9 mouse cellular contexts compared by ENCODE assay signal in the genomic region with DNA sequence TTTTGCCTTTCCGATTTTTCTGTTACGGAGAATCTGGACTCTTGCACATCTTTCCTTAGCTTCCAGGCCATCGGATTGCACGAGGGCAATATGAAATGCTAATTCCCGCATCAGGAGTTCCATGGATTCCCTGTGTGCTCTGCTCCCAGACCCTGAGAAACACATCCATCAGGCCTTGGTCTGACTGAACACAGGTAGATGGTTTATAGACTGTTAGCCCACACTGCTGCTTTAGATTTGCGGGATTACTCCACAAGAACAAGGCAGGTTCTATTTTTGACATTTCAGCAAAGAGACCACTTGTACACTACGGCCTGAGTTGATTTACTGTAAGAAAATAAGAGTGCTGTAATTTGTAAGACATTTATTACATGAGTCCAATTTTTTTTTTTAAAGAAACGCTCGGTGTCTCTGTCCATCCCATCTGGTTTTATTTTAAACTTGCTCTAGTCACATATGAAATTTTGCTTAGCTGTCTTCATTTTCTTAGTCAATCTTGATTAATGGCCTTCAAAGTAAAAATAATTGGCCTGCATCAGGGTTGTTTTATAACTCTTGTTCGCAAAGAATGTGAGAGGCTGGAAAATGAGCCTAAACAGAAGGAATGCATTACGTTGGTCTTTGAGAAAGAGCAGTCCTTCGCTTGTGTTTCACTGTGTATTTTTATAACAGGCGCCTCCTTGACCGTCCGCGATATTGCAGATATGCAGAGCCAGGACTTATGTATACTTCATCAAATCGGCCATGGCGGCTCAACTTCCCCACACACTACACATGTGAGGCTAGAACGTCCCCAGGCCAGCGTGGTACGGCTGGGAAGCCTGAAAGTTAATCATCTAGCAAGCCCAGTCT.
A peak's percentile ranks its signal among the peaks of the same experiment; 100 is the strongest.
DNase-seq lines count a peak whose midpoint lies in the region; ATAC-seq and TF ChIP-seq lines count a peak whose summit lies in the region.
"Had no signal": no experiment of that assay in that cellular context is flagged by ENCODE, and none has a peak within 500 bp of the region (broad histone marks: within the 10 kb centered on the region; RNA-seq: fewer than 3 reads in every experiment).

No protein-coding gene starts in this region.

- peak overlapping the region; percentile 56; the same call in 1 of the 2 replicates for H3K27ac ChIP-seq in lung, embryonic 14.5 days (ENCODE audit: low read depth)
- H3K27ac ChIP-seq in heart, embryonic 12.5 days (ENCODE audit: poor library complexity, severe bottlenecking) = peak overlapping the region; percentile 71
- peak overlapping the region; percentile 86 for H3K27ac ChIP-seq in limb, embryonic 12.5 days
- peak overlapping the region; percentile 59 for H3K27ac ChIP-seq in stomach, postnatal 0 days (replicated peaks)
- H3K27ac ChIP-seq: hindbrain, embryonic 15.5 days had no signal

- H3K9ac ChIP-seq in lung, embryonic 14.5 days = no peak overlapping the region
- no peak overlapping the region for H3K9ac ChIP-seq in heart, embryonic 12.5 days
- no peak overlapping the region for H3K9ac ChIP-seq in limb, embryonic 12.5 days (replicated peaks)
- no peak overlapping the region for H3K9ac ChIP-seq in stomach, postnatal 0 days (ENCODE audit: low read length)
- H3K9ac ChIP-seq: hindbrain, embryonic 15.5 days had no signal

- H3K4me1 ChIP-seq in lung, embryonic 14.5 days (ENCODE audit: insufficient read depth) = 0 out of 2 replicates have a peak, but pooled peaks cover 3% of the 10 kb centered on the region
- peaks cover 21% of the 10 kb centered on the region for H3K4me1 ChIP-seq in heart, embryonic 12.5 days (replicated peaks)
- peaks cover 28% of the 10 kb centered on the region for H3K4me1 ChIP-seq in limb, embryonic 12.5 days (replicated peaks)
- no peaks in the 10 kb centered on the region; the same call in 1 of the 2 replicates for H3K4me1 ChIP-seq in stomach, postnatal 0 days (replicated peaks; ENCODE audit: control insufficient read depth, insufficient read depth)
- H3K4me1 ChIP-seq: hindbrain, embryonic 15.5 days had no signal

- 42% methylated on average over 21 of the region's 21 CpGs for WGBS in lung, embryonic 14.5 days
- WGBS in heart, embryonic 12.5 days = 55% methylated on average over 21 of the region's 21 CpGs
- 20% methylated on average over 21 of the region's 21 CpGs for WGBS in limb, embryonic 12.5 days
- 44% methylated on average over 21 of the region's 21 CpGs for WGBS in stomach, postnatal 0 days

- no peak for TF ChIP-seq EP300 in stomach, postnatal 0 days (optimal IDR thresholded peaks at IDR 0.05)

- DNase-seq in lung, embryonic 14.5 days = peak; percentile 67
- DNase-seq in lung, adult 18-20 months = no peak
- DNase-seq in stomach, postnatal 0 days (ENCODE audit: low spot score) = peak; percentile 14
- no peak for DNase-seq in urinary bladder, postnatal 25 days (ENCODE audit: low spot score)
- no peak for DNase-seq in frontal cortex, postnatal 25 days (ENCODE audit: low spot score in 2 of 2)
- DNase-seq in T-cell, adult 2 months (ENCODE audit: low spot score) = no peak

- H3K4me3 ChIP-seq in lung, embryonic 14.5 days (ENCODE audit: low read depth, low read length) = no peak overlapping the region
- H3K4me3 ChIP-seq in heart, embryonic 12.5 days = no peak overlapping the region
- H3K4me3 ChIP-seq in limb, embryonic 12.5 days (replicated peaks) = no peak overlapping the region
- no peak overlapping the region for H3K4me3 ChIP-seq in stomach, postnatal 0 days (ENCODE audit: low read depth, low read length)
- H3K4me3 ChIP-seq: hindbrain, embryonic 15.5 days had no signal

- ATAC-seq in lung, embryonic 14.5 days (ENCODE audit: insufficient read depth) = peak; percentile 56; the same call in 1 of the 2 replicates
- 0 out of 2 replicates have a peak, but pooled peaks have one; percentile 22 for ATAC-seq in heart, embryonic 12.5 days (ENCODE audit: insufficient number of reproducible peaks, low FRiP score)
- ATAC-seq in limb, embryonic 12.5 days (ENCODE audit: insufficient number of reproducible peaks, insufficient read depth, low FRiP score, low TSS enrichment, low read depth) = peak; percentile 91
- ATAC-seq in stomach, postnatal 0 days (ENCODE audit: low FRiP score, low TSS enrichment) = peak; percentile 63; the same call in 1 of the 2 replicates

- H3K27me3 ChIP-seq in lung, embryonic 14.5 days (ENCODE audit: insufficient read depth, low read length) = no peaks in the 10 kb centered on the region
- no peaks in the 10 kb centered on the region for H3K27me3 ChIP-seq in heart, embryonic 12.5 days (replicated peaks)
- no peaks in the 10 kb centered on the region for H3K27me3 ChIP-seq in limb, embryonic 12.5 days
- H3K27me3 ChIP-seq in stomach, postnatal 0 days (ENCODE audit: control insufficient read depth, insufficient read depth, low read length) = no peaks in the 10 kb centered on the region
- H3K27me3 ChIP-seq: hindbrain, embryonic 15.5 days had no signal

- TF ChIP-seq CTCF in lung, embryonic 14.5 days (IDR thresholded peaks at IDR 0.05; ENCODE audit: low read depth) = no peak
- TF ChIP-seq CTCF in stomach, postnatal 0 days (IDR thresholded peaks at IDR 0.05; ENCODE audit: low read depth) = 0 out of 2 replicates have a peak, but pooled peaks have one; percentile 5

- no peaks in the 10 kb centered on the region for H3K36me3 ChIP-seq in lung, embryonic 14.5 days (ENCODE audit: insufficient read depth)
- H3K36me3 ChIP-seq in heart, embryonic 12.5 days = no peaks in the 10 kb centered on the region
- H3K36me3 ChIP-seq in limb, embryonic 12.5 days = no peaks in the 10 kb centered on the region
- H3K36me3 ChIP-seq in stomach, postnatal 0 days (ENCODE audit: control insufficient read depth, insufficient read depth, low read length) = no peaks in the 10 kb centered on the region
- H3K36me3 ChIP-seq: hindbrain, embryonic 15.5 days had no signal

- no peaks in the 10 kb centered on the region for H3K9me3 ChIP-seq in lung, embryonic 14.5 days (ENCODE audit: low read depth, low read length)
- H3K9me3 ChIP-seq in heart, embryonic 12.5 days (replicated peaks) = no peaks in the 10 kb centered on the region
- no peaks in the 10 kb centered on the region for H3K9me3 ChIP-seq in limb, embryonic 12.5 days
- H3K9me3 ChIP-seq in stomach, postnatal 0 days (ENCODE audit: control insufficient read depth, low read length) = no peaks in the 10 kb centered on the region
- H3K9me3 ChIP-seq: hindbrain, embryonic 15.5 days had no signal

- peak overlapping the region; percentile 24 for H3K4me2 ChIP-seq in lung, embryonic 14.5 days
- no peak overlapping the region for H3K4me2 ChIP-seq in heart, embryonic 12.5 days
- peak overlapping the region; percentile 25 for H3K4me2 ChIP-seq in limb, embryonic 12.5 days
- no peak overlapping the region for H3K4me2 ChIP-seq in stomach, postnatal 0 days (replicated peaks; ENCODE audit: low read depth)

Comparison
In these comparisons a context has a peak if more than half of its experiments do, and no peak if none do; other contexts are left out.
1. DNase-seq: peak in lung, embryonic 14.5 days (single experiment) and stomach, postnatal 0 days (single experiment); none in lung, adult 18-20 months (0 of 2), urinary bladder, postnatal 25 days (single experiment), frontal cortex, postnatal 25 days (0 of 2) and T-cell, adult 2 months (single experiment).
2. ATAC-seq: peak in every context shown above with its lines; median percentile 91 in limb, embryonic 12.5 days; 63 in stomach, postnatal 0 days; 56 in lung, embryonic 14.5 days; 22 in heart, embryonic 12.5 days.
3. H3K4me2 ChIP-seq: peak in lung, embryonic 14.5 days (single experiment) and limb, embryonic 12.5 days (single experiment); none in heart, embryonic 12.5 days (single experiment) and stomach, postnatal 0 days (single experiment).
4. Peak in every context shown above with its lines, with median percentiles within 50 percentile points of each other: H3K27ac ChIP-seq.